Mouse (Mus musculus): Measurements from ENCODE around the gene Gstp1. TPM values are rescaled to one million over a fixed set of nuclear protein-coding genes. Genes with fewer than 3 reads are reported as not detected.
A peak's percentile ranks its signal among the peaks of the same experiment; 100 is the strongest.

Gene Gstp1
- polyA plus RNA-seq, 1 experiment from 2014 or later, result 468 TPM

DNA sequence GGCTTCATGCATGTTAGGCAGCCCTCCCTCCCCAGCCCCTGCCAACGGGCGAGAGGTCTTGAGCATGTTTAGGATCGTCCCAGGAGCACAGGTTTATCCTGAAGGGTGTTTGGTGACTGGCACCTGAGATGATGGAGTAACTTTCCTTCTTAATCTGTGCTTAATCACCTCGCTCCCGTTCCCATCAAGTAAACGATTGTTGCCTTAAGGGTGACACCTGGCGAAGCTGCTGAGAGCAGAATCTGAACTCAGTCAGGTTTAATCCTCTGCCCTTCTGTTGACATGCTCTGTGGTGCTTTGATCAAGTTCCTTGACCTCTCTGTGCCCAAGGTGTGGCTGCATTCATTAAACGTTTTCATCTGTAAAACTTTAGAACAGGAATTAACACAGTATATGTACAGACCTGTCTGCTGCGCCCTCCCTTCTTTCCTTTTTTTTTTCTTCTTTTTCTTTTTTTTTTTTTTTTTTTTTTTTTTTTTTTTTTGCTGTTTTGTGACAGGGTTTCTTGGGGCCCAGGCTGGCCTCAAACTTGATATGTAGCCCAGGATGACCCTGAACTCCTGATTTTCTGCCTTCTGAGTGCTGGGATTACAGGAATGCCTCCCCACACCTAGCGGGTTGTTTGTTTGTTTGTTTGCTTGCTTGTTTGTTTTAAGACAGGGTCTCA lies 19.7 kb downstream of the Gstp1 start:
- WGBS, result 34% methylated on average over 10 of the region's 10 CpGs
- Histone ChIP-seq H3K4me1 (ENCODE audit: insufficient read depth) (no peaks in the 10 kb centered on the region), H3K4me2 (no peak overlapping the region), H3K9ac (no peak overlapping the region), H3K9me3 (ENCODE audit: low read depth, low read length) (no peaks in the 10 kb centered on the region), H3K27me3 (ENCODE audit: insufficient read depth, low read length) (no peaks in the 10 kb centered on the region), H3K36me3 (ENCODE audit: insufficient read depth) (no peaks in the 10 kb centered on the region), H3K4me3 (ENCODE audit: low read depth, low read length) (no peak overlapping the region), H3K27ac (ENCODE audit: low read depth) (no peak overlapping the region)
- no peak for DNase-seq
- no peak for ATAC-seq (ENCODE audit: insufficient read depth)
- TF ChIP-seq CTCF (IDR thresholded peaks at IDR 0.05; ENCODE audit: low read depth), result no peak

DNA sequence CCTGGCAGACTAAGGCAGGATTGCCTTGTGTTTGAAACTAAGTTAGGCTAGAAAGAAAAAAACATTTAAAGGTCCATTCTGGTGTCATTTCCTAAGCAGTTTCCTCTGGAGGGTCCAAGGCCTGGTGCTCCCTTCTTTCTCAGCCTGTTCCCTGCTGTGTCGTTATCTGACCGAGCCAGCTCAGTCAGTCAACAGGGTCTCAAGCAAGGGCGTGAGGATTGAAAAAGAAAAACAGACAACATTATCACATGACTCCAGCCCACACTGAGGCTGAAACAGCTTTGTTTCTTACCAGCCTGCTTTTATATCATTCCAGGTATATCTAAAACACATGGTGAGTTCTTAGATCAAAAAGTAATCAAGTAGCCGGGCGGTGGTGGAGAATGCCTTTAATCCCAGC lies 22.1 kb downstream of the Gstp1 start:
- ATAC-seq (ENCODE audit: insufficient read depth) (no peak), DNase-seq (no peak)
- Histone ChIP-seq H3K4me1 (ENCODE audit: insufficient read depth) (no peaks in the 10 kb centered on the region), H3K9ac (no peak overlapping the region), H3K27me3 (ENCODE audit: insufficient read depth, low read length) (no peaks in the 10 kb centered on the region), H3K4me3 (ENCODE audit: low read depth, low read length) (no peak overlapping the region), H3K36me3 (ENCODE audit: insufficient read depth) (peaks cover 4% of the 10 kb centered on the region; the same call in 1 of the 2 replicates), H3K4me2 (no peak overlapping the region), H3K27ac (ENCODE audit: low read depth) (no peak overlapping the region), H3K9me3 (ENCODE audit: low read depth, low read length) (no peaks in the 10 kb centered on the region)
- WGBS, result 54% methylated on average over 5 of the region's 5 CpGs
- no peak for TF ChIP-seq CTCF (IDR thresholded peaks at IDR 0.05; ENCODE audit: low read depth)

- Histone ChIP-seq H3K9me3 (ENCODE audit: low read depth, low read length) (no peaks in the 10 kb centered on the region), H3K27me3 (ENCODE audit: insufficient read depth, low read length) (no peaks in the 10 kb centered on the region), H3K4me3 (ENCODE audit: low read depth, low read length) (no peak overlapping the region), H3K4me2 (no peak overlapping the region), H3K27ac (ENCODE audit: low read depth) (no peak overlapping the region), H3K4me1 (ENCODE audit: insufficient read depth) (no peaks in the 10 kb centered on the region), H3K9ac (no peak overlapping the region), H3K36me3 (ENCODE audit: insufficient read depth) (peaks cover 10% of the 10 kb centered on the region)
- ATAC-seq (ENCODE audit: insufficient read depth) (no peak), DNase-seq (no peak)
- TF ChIP-seq CTCF (IDR thresholded peaks at IDR 0.05; ENCODE audit: low read depth), result no peak
These were observed 23.0 kb downstream of the Gstp1 start for GRCm38 (mm10) chr19:4014802-4015201.

GRCm38 (mm10) chr19:4013066-4013465 lies 24.7 kb downstream of the Gstp1 start:
- H3K9me3 ChIP-seq (ENCODE audit: low read depth, low read length), result no peaks in the 10 kb centered on the region
- 8% methylated on average over 9 of the region's 9 CpGs for WGBS
- ATAC-seq (ENCODE audit: insufficient read depth) (no peak), DNase-seq (peak; percentile 23)
- no peaks in the 10 kb centered on the region for H3K27me3 ChIP-seq (ENCODE audit: insufficient read depth, low read length)
- H3K4me1 ChIP-seq (ENCODE audit: insufficient read depth), result no peaks in the 10 kb centered on the region
- no peak for TF ChIP-seq CTCF (IDR thresholded peaks at IDR 0.05; ENCODE audit: low read depth)
- peaks cover 27% of the 10 kb centered on the region for H3K36me3 ChIP-seq (ENCODE audit: insufficient read depth)
- no peak overlapping the region for H3K27ac ChIP-seq (ENCODE audit: low read depth)
- peak overlapping the region; percentile 27 for H3K9ac ChIP-seq
- peak overlapping the region; percentile 58 for H3K4me2 ChIP-seq
- peak overlapping the region; percentile 88 for H3K4me3 ChIP-seq (ENCODE audit: low read depth, low read length)

- Histone ChIP-seq H3K4me1 (ENCODE audit: insufficient read depth) (no peaks in the 10 kb centered on the region), H3K27me3 (ENCODE audit: insufficient read depth, low read length) (no peaks in the 10 kb centered on the region), H3K27ac (ENCODE audit: low read depth) (peak within 1 kb of the TSS; percentile 52), H3K4me2 (peak within 1 kb of the TSS; percentile 72), H3K36me3 (ENCODE audit: insufficient read depth) (peaks cover 33% of the 10 kb centered on the region), H3K4me3 (ENCODE audit: low read depth, low read length) (peak within 1 kb of the TSS; percentile 88), H3K9me3 (ENCODE audit: low read depth, low read length) (no peaks in the 10 kb centered on the region), H3K9ac (peak within 1 kb of the TSS; percentile 71)
- ATAC-seq (ENCODE audit: insufficient read depth) (peak; percentile 99), DNase-seq (peak; percentile 100)
- peak; percentile 91 for TF ChIP-seq CTCF (IDR thresholded peaks at IDR 0.05; ENCODE audit: low read depth)
- under 1% methylated on average over 45 of the region's 45 CpGs for WGBS
These were observed 25.3 kb downstream of the Gstp1 start, which contains the start of gene Ndufv1 for GRCm38 (mm10) chr19:4012432-4013022. Ndufv1 (minus strand) TSS chr19:4012806.

DNA sequence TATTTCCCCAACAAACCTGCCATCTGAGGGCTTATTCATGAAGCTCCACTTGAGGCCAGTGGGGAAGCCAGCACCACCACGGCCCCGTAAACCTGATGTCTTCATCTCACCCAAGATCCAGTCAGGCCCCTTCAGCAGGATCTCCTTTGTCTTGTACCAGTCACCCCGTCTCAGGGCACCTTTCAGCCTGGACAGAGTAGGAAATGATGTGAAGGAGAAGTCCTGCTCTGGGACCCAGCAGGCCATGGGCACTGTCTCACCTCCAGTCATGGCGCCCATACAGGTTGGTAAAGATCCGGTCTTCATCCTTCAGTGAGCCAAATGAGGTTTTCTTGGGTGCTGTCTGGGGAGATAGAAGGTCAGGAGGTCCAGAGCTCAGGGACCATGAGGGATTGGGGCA lies 26.7 kb downstream of the Gstp1 start:
- Histone ChIP-seq H3K9ac (no peak overlapping the region), H3K4me3 (ENCODE audit: low read depth, low read length) (no peak overlapping the region), H3K36me3 (ENCODE audit: insufficient read depth) (peaks cover 46% of the 10 kb centered on the region)

DNA sequence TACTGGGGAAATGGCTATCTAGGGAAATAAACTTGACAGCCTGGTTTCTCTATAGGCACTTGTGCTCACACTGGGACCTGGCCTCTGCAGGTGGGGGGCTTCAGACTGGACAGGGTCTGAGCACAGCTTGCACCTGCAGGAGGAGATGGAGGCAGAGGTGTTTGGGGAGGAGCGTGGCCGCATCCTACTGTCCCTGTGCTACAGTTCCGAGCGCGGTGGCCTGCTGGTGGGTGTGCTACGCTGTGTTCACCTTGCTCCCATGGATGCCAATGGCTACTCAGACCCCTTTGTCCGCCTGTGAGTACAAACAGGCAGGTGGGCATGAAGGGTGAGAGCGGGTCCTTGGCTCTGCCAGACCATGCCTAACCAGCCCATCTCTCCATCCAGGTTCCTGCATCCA lies 31.8 kb downstream of the Gstp1 start:
- TF ChIP-seq CTCF (IDR thresholded peaks at IDR 0.05; ENCODE audit: low read depth), result no peak
- no peaks in the 10 kb centered on the region for H3K27me3 ChIP-seq (ENCODE audit: insufficient read depth, low read length)
- ATAC-seq (ENCODE audit: insufficient read depth), result no peak
- no peak overlapping the region for H3K4me2 ChIP-seq
- H3K9ac ChIP-seq, result no peak overlapping the region
- no peak overlapping the region for H3K4me3 ChIP-seq (ENCODE audit: low read depth, low read length)
- peaks cover 55% of the 10 kb centered on the region for H3K36me3 ChIP-seq (ENCODE audit: insufficient read depth)
- H3K4me1 ChIP-seq (ENCODE audit: insufficient read depth), result peaks cover 5% of the 10 kb centered on the region; the same call in 1 of the 2 replicates
- H3K27ac ChIP-seq (ENCODE audit: low read depth), result no peak overlapping the region
- no peaks in the 10 kb centered on the region for H3K9me3 ChIP-seq (ENCODE audit: low read depth, low read length)
- WGBS, result 91% methylated on average over 8 of the region's 8 CpGs
- no peak for DNase-seq

More for the DNA sequence above, 26.7 kb downstream of the Gstp1 start:
- ATAC-seq (ENCODE audit: insufficient read depth) (no peak), DNase-seq (no peak)
- H3K9me3 ChIP-seq (ENCODE audit: low read depth, low read length), result no peaks in the 10 kb centered on the region
- 91% methylated on average over 5 of the region's 5 CpGs for WGBS
- no peaks in the 10 kb centered on the region for H3K27me3 ChIP-seq (ENCODE audit: insufficient read depth, low read length)
- no peak for TF ChIP-seq CTCF (IDR thresholded peaks at IDR 0.05; ENCODE audit: low read depth)
- no peak overlapping the region for H3K27ac ChIP-seq (ENCODE audit: low read depth)
- H3K4me1 ChIP-seq (ENCODE audit: insufficient read depth), result no peaks in the 10 kb centered on the region
- no peak overlapping the region; the same call in 1 of the 2 replicates for H3K4me2 ChIP-seq
